Mouse (Mus musculus): Measurements from ENCODE around the gene Wdr75. TPM values are rescaled to one million over a fixed set of nuclear protein-coding genes. Genes with fewer than 3 reads are reported as not detected.

Gene Wdr75
- polyA plus RNA-seq, 1 experiment, result 34.5 TPM

GRCm38 (mm10) chr1:45837736-45838135 is 42.8 kb downstream of the Wdr75 start:
- Histone ChIP-seq H3K4me1 (ENCODE audit: control insufficient read depth, insufficient read depth, low read length) (no peaks in the 10 kb centered on the region), H3K27ac (ENCODE audit: control insufficient read depth, insufficient read depth, low read depth, low read length) (no peak overlapping the region), H3K4me3 (ENCODE audit: control insufficient read depth, low read depth, low read length) (no peak overlapping the region), H3K27me3 (ENCODE audit: control insufficient read depth, insufficient read depth, low read length) (no peaks in the 10 kb centered on the region), H3K36me3 (ENCODE audit: control insufficient read depth, insufficient read depth, low read length) (no peaks in the 10 kb centered on the region)
- TF ChIP-seq CTCF (IDR thresholded peaks at IDR 0.05; ENCODE audit: control insufficient read depth, insufficient read depth, insufficient replicate concordance, low read depth, low read length) (no peak), POLR2A (IDR thresholded peaks at IDR 0.05; ENCODE audit: control insufficient read depth, low read depth, low read length) (no peak)

DNA sequence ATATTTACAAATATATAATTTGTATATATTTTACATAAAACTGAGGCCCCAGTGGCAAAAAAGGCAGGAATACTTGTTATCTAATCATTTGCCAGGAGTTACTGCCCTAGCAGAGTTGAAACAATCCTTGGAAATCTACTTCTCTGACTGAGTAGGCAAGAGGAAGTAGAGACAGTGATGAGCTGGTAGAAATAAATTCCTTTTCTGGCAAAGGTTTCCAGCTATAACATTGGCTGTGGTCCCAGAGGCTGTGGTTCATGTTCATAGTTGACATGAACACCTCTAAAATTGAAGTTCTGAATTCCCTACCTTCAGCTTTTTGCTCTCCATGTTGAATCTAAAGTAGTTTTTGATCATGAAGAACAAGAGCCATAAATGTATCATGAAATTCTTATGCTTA is 43.3 kb downstream of the Wdr75 start:
- Histone ChIP-seq H3K36me3 (ENCODE audit: control insufficient read depth, insufficient read depth, low read length) (no peaks in the 10 kb centered on the region), H3K4me3 (ENCODE audit: control insufficient read depth, low read depth, low read length) (no peak overlapping the region), H3K27me3 (ENCODE audit: control insufficient read depth, insufficient read depth, low read length) (no peaks in the 10 kb centered on the region), H3K27ac (ENCODE audit: control insufficient read depth, insufficient read depth, low read depth, low read length) (no peak overlapping the region), H3K4me1 (ENCODE audit: control insufficient read depth, insufficient read depth, low read length) (no peaks in the 10 kb centered on the region)
- TF ChIP-seq POLR2A (IDR thresholded peaks at IDR 0.05; ENCODE audit: control insufficient read depth, low read depth, low read length), result no peak
- no peak for TF ChIP-seq CTCF (IDR thresholded peaks at IDR 0.05; ENCODE audit: control insufficient read depth, insufficient read depth, insufficient replicate concordance, low read depth, low read length)

GRCm38 (mm10) chr1:45845466-45845865 is 50.5 kb downstream of the Wdr75 start:
- H3K27ac ChIP-seq (ENCODE audit: control insufficient read depth, insufficient read depth, low read depth, low read length), result no peak overlapping the region
- TF ChIP-seq CTCF (IDR thresholded peaks at IDR 0.05; ENCODE audit: control insufficient read depth, insufficient read depth, insufficient replicate concordance, low read depth, low read length) (no peak), POLR2A (IDR thresholded peaks at IDR 0.05; ENCODE audit: control insufficient read depth, low read depth, low read length) (no peak)
- H3K4me3 ChIP-seq (ENCODE audit: control insufficient read depth, low read depth, low read length), result no peak overlapping the region
- H3K4me1 ChIP-seq (ENCODE audit: control insufficient read depth, insufficient read depth, low read length), result no peaks in the 10 kb centered on the region
- no peaks in the 10 kb centered on the region for H3K36me3 ChIP-seq (ENCODE audit: control insufficient read depth, insufficient read depth, low read length)
- no peaks in the 10 kb centered on the region for H3K27me3 ChIP-seq (ENCODE audit: control insufficient read depth, insufficient read depth, low read length)

GRCm38 (mm10) chr1:45858038-45858437 is 63.1 kb downstream of the Wdr75 start:
- Histone ChIP-seq H3K4me3 (ENCODE audit: control insufficient read depth, low read depth, low read length) (no peak overlapping the region), H3K27ac (ENCODE audit: control insufficient read depth, insufficient read depth, low read depth, low read length) (no peak overlapping the region), H3K4me1 (ENCODE audit: control insufficient read depth, insufficient read depth, low read length) (no peaks in the 10 kb centered on the region), H3K27me3 (ENCODE audit: control insufficient read depth, insufficient read depth, low read length) (no peaks in the 10 kb centered on the region), H3K36me3 (ENCODE audit: control insufficient read depth, insufficient read depth, low read length) (no peaks in the 10 kb centered on the region)
- TF ChIP-seq CTCF (IDR thresholded peaks at IDR 0.05; ENCODE audit: control insufficient read depth, insufficient read depth, insufficient replicate concordance, low read depth, low read length) (no peak), POLR2A (IDR thresholded peaks at IDR 0.05; ENCODE audit: control insufficient read depth, low read depth, low read length) (no peak)

DNA sequence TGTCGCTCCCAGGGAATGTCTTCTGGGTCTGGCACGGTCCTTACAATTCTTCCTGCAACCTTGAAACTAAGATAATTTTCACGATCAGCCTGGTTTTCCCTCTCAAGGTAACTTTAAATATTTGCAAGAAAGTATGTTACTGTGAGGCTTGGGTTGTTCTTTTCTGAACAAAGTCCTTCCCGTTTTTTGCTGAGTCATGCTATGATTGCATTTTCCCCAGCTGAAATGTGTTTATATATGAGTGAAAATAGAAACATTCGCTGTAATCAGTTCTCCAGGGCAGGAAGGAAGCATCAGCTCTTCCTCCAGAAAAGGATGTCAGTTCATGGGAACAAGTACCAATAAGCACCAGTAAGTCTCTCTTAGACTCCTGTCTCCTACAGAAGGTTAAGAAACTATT is 65.4 kb downstream of the Wdr75 start:
- TF ChIP-seq CTCF (IDR thresholded peaks at IDR 0.05; ENCODE audit: control insufficient read depth, insufficient read depth, insufficient replicate concordance, low read depth, low read length), result no peak
- no peak for TF ChIP-seq POLR2A (IDR thresholded peaks at IDR 0.05; ENCODE audit: control insufficient read depth, low read depth, low read length)
- no peaks in the 10 kb centered on the region for H3K4me1 ChIP-seq (ENCODE audit: control insufficient read depth, insufficient read depth, low read length)
- H3K27me3 ChIP-seq (ENCODE audit: control insufficient read depth, insufficient read depth, low read length), result no peaks in the 10 kb centered on the region
- no peak overlapping the region for H3K27ac ChIP-seq (ENCODE audit: control insufficient read depth, insufficient read depth, low read depth, low read length)
- H3K4me3 ChIP-seq (ENCODE audit: control insufficient read depth, low read depth, low read length), result no peak overlapping the region
- no peaks in the 10 kb centered on the region for H3K36me3 ChIP-seq (ENCODE audit: control insufficient read depth, insufficient read depth, low read length)

DNA sequence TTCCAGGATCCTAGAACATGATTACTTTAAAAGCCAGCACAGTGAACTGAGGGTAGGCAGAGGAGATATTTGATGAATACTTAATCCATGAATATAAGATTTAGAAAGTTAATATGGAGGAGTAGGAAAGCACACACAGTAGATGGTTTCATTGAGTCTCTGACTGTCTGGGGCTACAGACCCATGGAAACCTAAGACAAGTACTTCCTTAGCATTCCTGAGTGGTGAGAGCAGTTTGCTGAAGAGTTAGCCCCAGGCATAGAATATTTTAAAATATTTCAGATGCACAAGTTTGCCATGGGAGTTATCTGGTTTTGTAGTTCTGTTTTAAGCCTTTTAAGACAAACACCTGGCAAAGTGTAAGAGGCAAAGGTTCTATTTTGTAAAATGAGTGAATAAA is 66.2 kb downstream of the Wdr75 start:
- Histone ChIP-seq H3K36me3 (ENCODE audit: control insufficient read depth, insufficient read depth, low read length) (no peaks in the 10 kb centered on the region), H3K27ac (ENCODE audit: control insufficient read depth, insufficient read depth, low read depth, low read length) (no peak overlapping the region), H3K4me3 (ENCODE audit: control insufficient read depth, low read depth, low read length) (no peak overlapping the region), H3K27me3 (ENCODE audit: control insufficient read depth, insufficient read depth, low read length) (no peaks in the 10 kb centered on the region), H3K4me1 (ENCODE audit: control insufficient read depth, insufficient read depth, low read length) (no peaks in the 10 kb centered on the region)
- TF ChIP-seq POLR2A (IDR thresholded peaks at IDR 0.05; ENCODE audit: control insufficient read depth, low read depth, low read length) (no peak), CTCF (IDR thresholded peaks at IDR 0.05; ENCODE audit: control insufficient read depth, insufficient read depth, insufficient replicate concordance, low read depth, low read length) (no peak)

DNA sequence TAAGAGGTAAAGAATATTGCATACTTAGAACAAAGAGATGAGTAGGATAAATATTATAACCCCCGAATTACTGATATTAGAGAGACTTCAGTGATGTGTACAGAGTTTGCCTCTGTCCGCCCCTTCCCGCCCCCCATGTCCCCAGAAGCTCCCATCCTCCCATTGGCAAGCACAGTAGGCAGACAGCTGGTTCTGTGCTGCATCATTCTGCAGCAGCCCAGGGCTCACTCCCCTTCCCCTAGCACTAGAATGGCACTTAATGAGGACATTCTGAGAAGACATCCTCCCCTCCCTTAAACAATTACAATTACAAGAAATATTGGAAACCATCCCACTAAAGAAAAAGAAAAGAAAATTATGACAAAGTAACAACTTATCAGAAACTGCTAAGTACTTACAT is 68.7 kb downstream of the Wdr75 start:
- H3K4me1 ChIP-seq (ENCODE audit: control insufficient read depth, insufficient read depth, low read length), result no peaks in the 10 kb centered on the region
- H3K27ac ChIP-seq (ENCODE audit: control insufficient read depth, insufficient read depth, low read depth, low read length), result no peak overlapping the region
- no peaks in the 10 kb centered on the region for H3K27me3 ChIP-seq (ENCODE audit: control insufficient read depth, insufficient read depth, low read length)
- TF ChIP-seq POLR2A (IDR thresholded peaks at IDR 0.05; ENCODE audit: control insufficient read depth, low read depth, low read length) (no peak), CTCF (IDR thresholded peaks at IDR 0.05; ENCODE audit: control insufficient read depth, insufficient read depth, insufficient replicate concordance, low read depth, low read length) (no peak)
- H3K36me3 ChIP-seq (ENCODE audit: control insufficient read depth, insufficient read depth, low read length), result no peaks in the 10 kb centered on the region
- H3K4me3 ChIP-seq (ENCODE audit: control insufficient read depth, low read depth, low read length), result no peak overlapping the region

- H3K27ac ChIP-seq (ENCODE audit: control insufficient read depth, insufficient read depth, low read depth, low read length), result no peak overlapping the region
- H3K4me1 ChIP-seq (ENCODE audit: control insufficient read depth, insufficient read depth, low read length), result no peaks in the 10 kb centered on the region
- H3K4me3 ChIP-seq (ENCODE audit: control insufficient read depth, low read depth, low read length), result no peak overlapping the region
Measured at GRCm38 (mm10) chr1:45864564-45865014, 69.6 kb downstream of the Wdr75 start.

More at GRCm38 (mm10) chr1:45864564-45865014, 69.6 kb downstream of the Wdr75 start:
- no peaks in the 10 kb centered on the region for H3K36me3 ChIP-seq (ENCODE audit: control insufficient read depth, insufficient read depth, low read length)
- H3K27me3 ChIP-seq (ENCODE audit: control insufficient read depth, insufficient read depth, low read length), result no peaks in the 10 kb centered on the region
- no peak for TF ChIP-seq POLR2A (IDR thresholded peaks at IDR 0.05; ENCODE audit: control insufficient read depth, low read depth, low read length)
- no peak for TF ChIP-seq CTCF (IDR thresholded peaks at IDR 0.05; ENCODE audit: control insufficient read depth, insufficient read depth, insufficient replicate concordance, low read depth, low read length)

Measured in testis, adult 2 months (tissue).